Mouse (Mus musculus): ENCODE measurements around the gene Anp32b.

The Anp32b gene

DNA sequence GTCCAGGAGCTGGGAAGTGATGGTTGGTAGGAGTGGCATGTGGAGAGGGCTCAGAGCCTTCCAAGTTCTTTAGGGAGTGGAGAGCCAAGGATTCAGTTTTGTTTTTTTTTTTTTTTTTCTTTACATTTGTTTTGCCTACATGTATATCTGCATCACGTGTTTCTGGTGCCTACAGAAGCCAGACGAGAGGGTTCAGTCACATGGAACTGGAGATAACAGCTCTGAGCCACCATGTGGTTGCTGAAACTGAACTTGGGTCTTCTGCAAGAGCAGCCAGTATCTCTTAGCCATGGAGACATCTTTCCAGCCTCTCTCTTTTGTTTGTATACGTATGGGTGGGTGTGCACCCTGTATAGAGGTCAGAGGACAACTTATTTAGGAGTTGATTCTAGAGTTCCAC is 53.2 kb downstream of the Anp32b start:
- in situ Hi-C loops (cut with MboI; ENCODE audit: low sequenced_read_pairs) = no loop called here

DNA sequence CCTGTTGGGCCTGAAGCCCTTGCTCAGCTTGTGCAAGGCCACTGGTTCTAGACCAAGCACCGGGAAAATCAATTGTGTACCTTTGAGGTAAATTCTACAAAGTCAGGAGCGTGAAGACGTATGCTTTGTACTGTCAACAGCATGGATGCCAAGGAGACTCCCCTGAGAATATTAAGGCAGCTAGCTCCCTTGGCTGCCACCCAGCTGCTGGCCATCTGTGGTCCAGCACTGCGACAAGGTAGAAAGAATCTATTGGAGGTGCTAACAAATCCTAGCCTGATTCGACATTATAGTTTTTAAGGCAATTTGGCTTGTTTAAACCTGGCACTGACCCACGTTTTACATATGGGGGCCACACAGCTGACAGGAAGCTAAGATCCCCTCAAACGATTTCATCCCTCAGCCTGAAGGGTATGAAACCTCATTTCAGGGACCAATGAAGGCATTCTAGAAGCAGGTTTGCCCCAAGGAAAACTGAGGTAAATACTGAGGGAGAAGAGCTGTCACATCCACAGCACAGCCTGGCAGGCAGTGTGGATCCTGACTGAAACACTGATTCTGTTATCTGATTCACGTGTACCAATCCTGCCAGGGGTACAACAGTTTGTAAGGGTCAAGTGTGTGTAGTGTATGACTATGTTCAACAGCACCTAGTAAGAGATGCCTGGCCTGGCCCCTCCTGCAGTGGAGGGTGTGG is 54.8 kb downstream of the Anp32b start:
- in situ Hi-C loops (cut with MboI; ENCODE audit: low sequenced_read_pairs) = no loop called here

DNA sequence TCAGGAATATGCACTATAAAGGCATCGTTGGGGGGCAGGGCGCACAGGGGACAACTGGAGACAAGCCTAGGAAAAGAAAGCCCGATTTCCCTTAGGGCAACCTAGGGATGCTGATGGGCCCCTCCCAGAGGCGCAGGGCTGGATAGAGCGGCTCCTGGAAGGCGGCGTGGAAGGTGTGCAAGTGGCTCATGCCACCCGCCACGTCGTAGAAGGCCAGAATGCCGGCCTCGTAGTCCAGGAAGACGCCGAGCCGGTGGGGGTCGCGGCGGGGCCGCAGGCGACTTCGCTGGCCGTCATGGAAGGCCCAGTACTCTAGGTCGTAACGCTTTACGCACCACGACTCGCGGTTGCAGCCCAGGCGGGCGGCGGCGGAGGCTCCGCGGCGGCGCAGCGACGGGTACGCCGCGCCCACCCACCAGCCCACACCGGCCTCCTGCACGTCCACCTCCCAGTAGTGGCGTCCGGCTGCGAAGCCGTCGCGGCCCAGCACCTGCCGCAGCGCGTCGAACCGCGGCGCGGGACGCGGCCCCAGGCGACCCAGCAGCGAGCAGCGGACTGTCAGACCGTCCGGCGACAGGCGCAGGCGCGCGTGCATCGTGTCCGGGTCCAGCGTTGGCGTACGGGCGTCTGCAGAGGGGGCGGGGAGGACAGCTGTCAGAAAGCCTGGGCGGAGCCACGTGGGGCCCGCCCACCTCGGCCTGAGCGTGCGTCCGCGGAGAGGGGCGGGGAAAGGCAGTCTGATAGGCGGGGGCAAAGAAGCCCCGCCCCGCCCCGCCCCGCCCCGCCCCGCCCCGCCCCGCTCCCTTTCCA is 56.3 kb downstream of the Anp32b start:
- in situ Hi-C loops (cut with MboI; ENCODE audit: low sequenced_read_pairs) = no loop called here

DNA sequence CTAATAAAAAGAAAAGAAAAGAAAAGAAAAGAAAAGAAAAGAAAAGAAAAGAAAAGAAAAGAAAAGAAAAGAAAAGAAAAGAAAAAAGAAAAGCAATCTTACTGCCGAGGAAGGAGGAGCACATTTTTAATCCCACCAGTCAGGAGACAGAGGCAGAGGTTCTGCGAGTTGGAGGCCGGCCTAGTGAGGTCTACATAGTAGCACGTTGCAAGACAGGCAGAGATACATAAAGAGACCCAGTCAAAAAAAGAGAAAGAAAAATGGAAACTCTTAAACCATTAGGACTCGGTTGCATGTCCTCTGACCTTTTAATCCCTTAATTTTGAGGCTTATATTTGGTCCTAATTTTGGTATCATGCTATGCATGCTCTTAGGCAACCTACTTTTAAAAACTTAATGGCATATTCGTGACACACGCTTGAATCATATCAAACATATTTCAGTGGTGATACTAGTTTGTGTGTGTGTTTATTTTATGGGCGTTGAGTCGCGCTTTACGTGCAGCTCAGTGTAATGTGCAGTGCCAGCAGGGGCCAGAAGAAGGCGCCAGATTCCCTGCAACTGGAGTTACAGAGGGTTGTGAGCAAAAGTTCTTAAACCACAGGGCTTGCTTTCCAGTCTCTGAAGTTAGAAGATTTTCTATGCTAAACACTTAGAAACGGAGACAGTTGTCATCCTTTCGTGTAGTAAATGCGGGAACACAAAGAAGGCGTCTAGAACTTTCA is 57.2 kb downstream of the Anp32b start:
- in situ Hi-C loops (cut with MboI; ENCODE audit: low sequenced_read_pairs) = no loop called here

DNA sequence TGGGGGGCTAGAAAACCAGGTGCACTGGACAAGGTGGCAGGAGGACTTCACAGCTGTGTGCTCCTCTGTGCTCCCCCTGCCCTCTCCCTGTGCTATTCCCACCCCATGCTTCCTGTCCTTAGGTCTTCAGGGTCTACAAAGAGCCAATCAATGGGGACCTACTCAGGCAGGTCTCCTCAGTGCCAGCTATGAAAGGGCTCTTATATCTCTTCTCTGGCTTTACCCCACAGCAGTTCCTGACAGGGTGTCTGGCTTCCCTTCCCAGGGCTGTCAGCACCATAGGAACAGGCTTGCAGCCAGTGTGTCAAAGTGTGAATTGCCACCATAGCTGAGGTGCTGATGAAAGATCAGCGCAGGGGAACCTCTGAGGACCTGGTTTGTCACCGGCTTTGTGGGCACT is 69.8 kb downstream of the Anp32b start:
- in situ Hi-C loops (cut with MboI; ENCODE audit: low sequenced_read_pairs) = no loop called here

DNA sequence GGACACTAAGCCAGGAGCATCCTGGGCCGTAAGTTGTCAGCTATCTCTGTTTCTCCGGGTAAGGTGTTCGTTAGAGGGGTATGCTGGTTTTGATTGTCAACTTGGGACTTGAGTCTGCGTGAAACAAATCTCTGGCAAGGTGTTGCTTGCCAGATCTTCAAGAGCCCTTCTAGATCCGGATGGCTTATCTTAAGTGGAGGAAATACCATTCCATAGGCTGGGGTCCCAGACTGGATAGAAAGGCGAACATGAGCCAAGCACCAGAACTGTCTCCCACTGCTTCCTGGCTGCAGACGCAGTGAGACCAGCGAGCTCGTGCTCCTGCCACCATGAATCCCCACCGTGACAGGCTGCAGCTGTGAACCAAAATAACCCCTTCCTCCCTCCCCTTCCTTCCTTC is 70.8 kb downstream of the Anp32b start:
- in situ Hi-C loops (cut with MboI; ENCODE audit: low sequenced_read_pairs) = no loop called here
